Mouse (Mus musculus) hindbrain, embryonic 14.5 days (tissue): ENCODE results near the gene Tma7. TPM values are rescaled to one million over a fixed set of nuclear protein-coding genes. Genes with fewer than 3 reads are reported as not detected.

ENCODE experiments used
- ATAC-seq: fragments of 200-750 bp; cut with Nextera tagmentation; 2 replicates; pipeline ENCODE4 v1.8.0; 2017; ENCODE audit warnings: moderate number of reproducible peaks, mild to moderate bottlenecking, moderate TSS enrichment, moderate library complexity; ENCODE audit not compliant: low FRiP score
- DNase-seq: peaks from one replicate; pipeline ENCODE4 v3.0.0-alpha.2; 2015; ENCODE audit warnings: low spot score
- H3K27ac ChIP-seq: fragments of 300-500 bp; sonication (generic); 2 replicates; pipeline ENCODE4 v1.5.1; 2014; ENCODE audit warnings: mild to moderate bottlenecking, moderate library complexity
- H3K27me3 ChIP-seq: fragments of 300-500 bp; sonication (generic); 2 replicates; pipeline ENCODE4 v1.6.1; 2014; ENCODE audit warnings: mild to moderate bottlenecking, low read length, mixed read lengths; ENCODE audit not compliant: control insufficient read depth, insufficient read depth
- H3K36me3 ChIP-seq: fragments of 300-500 bp; sonication (generic); replicated peaks from 2 replicates; pipeline ENCODE4 v1.6.1; 2014; ENCODE audit not compliant: control insufficient read depth, insufficient read depth
- H3K4me1 ChIP-seq: fragments of 300-500 bp; sonication (generic); replicated peaks from 2 replicates; pipeline ENCODE4 v1.6.1; 2014; ENCODE audit warnings: antibody characterized with exemption, low read length, mixed read lengths; ENCODE audit not compliant: control insufficient read depth, insufficient read depth
- H3K4me2 ChIP-seq: fragments of 300-500 bp; sonication (generic); replicated peaks from 2 replicates; pipeline ENCODE4 v1.6.1; 2014; ENCODE audit warnings: mild to moderate bottlenecking, moderate library complexity
- H3K4me3 ChIP-seq: fragments of 300-500 bp; sonication (generic); replicated peaks from 2 replicates; pipeline ENCODE4 v1.5.1; 2014; ENCODE audit warnings: mild to moderate bottlenecking, low read length
- H3K9ac ChIP-seq: fragments of 300-500 bp; sonication (generic); 2 replicates; pipeline ENCODE4 v1.6.1; 2014
- H3K9me3 ChIP-seq: fragments of 300-500 bp; sonication (generic); 2 replicates; pipeline ENCODE4 v1.6.1; 2016; ENCODE audit warnings: low read length; ENCODE audit not compliant: control insufficient read depth
- WGBS: fragments of 180-500 bp; shearing (Covaris S2); extraction: QIAGEN DNeasy Blood & Tissue Kit; methylation state at CpG from one replicate; pipeline ENCODE4 v1.1.7; 2014; 5-methylcytosine and 5-hydroxymethylcytosine counted together
- polyA plus RNA-seq: library from polyadenylated mRNA; unstranded; fragments of >200 nt; fragmentation: Nextera tagmentation; extraction: Ambion mirVana; gene quantifications from 2 replicates; pipeline ENCODE4 v1.2.1, GENCODE M21; 2014

The Tma7 gene
- polyA plus RNA-seq, 1 experiment from 2014 or later = 800 TPM

GRCm38 (mm10) chr9:109030312-109030711 is 52.1 kb downstream of the Tma7 start:
- no peak for DNase-seq
- H3K4me3 ChIP-seq = no peak overlapping the region
- no peak overlapping the region for H3K4me2 ChIP-seq
- H3K27me3 ChIP-seq = no peaks in the 10 kb centered on the region
- no peak for ATAC-seq
- H3K36me3 ChIP-seq = peaks cover 32% of the 10 kb centered on the region
- no peak overlapping the region for H3K27ac ChIP-seq
- no peak overlapping the region for H3K9ac ChIP-seq
- H3K4me1 ChIP-seq = no peaks in the 10 kb centered on the region
- H3K9me3 ChIP-seq = no peaks in the 10 kb centered on the region
- 77% methylated on average over 3 of the region's 3 CpGs for WGBS

- Histone ChIP-seq H3K4me3 (no peak overlapping the region), H3K36me3 (peaks cover 42% of the 10 kb centered on the region), H3K4me2 (no peak overlapping the region), H3K27me3 (no peaks in the 10 kb centered on the region), H3K9ac (no peak overlapping the region), H3K4me1 (no peaks in the 10 kb centered on the region), H3K9me3 (no peaks in the 10 kb centered on the region), H3K27ac (no peak overlapping the region)
- ATAC-seq (no peak), DNase-seq (no peak)
- 73% methylated on average over 5 of the region's 5 CpGs for WGBS
These were observed 53.5 kb downstream of the Tma7 start for GRCm38 (mm10) chr9:109028919-109029318.

GRCm38 (mm10) chr9:109028421-109028820 is 54.0 kb downstream of the Tma7 start:
- Histone ChIP-seq H3K4me2 (no peak overlapping the region), H3K4me3 (no peak overlapping the region), H3K9ac (no peak overlapping the region), H3K9me3 (no peaks in the 10 kb centered on the region), H3K27ac (no peak overlapping the region), H3K36me3 (peaks cover 42% of the 10 kb centered on the region), H3K27me3 (no peaks in the 10 kb centered on the region), H3K4me1 (no peaks in the 10 kb centered on the region)
- no peak for DNase-seq
- ATAC-seq = no peak
- 84% methylated on average over 3 of the region's 3 CpGs for WGBS

- no peak overlapping the region for H3K4me2 ChIP-seq
- no peak overlapping the region for H3K9ac ChIP-seq
- no peak for ATAC-seq
- no peak overlapping the region for H3K27ac ChIP-seq
- H3K9me3 ChIP-seq = no peaks in the 10 kb centered on the region
- no peaks in the 10 kb centered on the region for H3K27me3 ChIP-seq
- 90% methylated on average over 8 of the region's 8 CpGs for WGBS
- no peaks in the 10 kb centered on the region for H3K4me1 ChIP-seq
- H3K36me3 ChIP-seq = peaks cover 42% of the 10 kb centered on the region
- no peak overlapping the region for H3K4me3 ChIP-seq
- no peak for DNase-seq
These were observed 54.9 kb downstream of the Tma7 start for GRCm38 (mm10) chr9:109027521-109027920.

Other genes with a start within 250 kb of the Tma7 start
- 19.1 and 21.5 TPM in 2 replicates for gene Slc26a6, start 229.3 kb downstream of the Tma7 start, polyA plus RNA-seq
- 0.27 TPM in 1 of 2 replicates, not detected in the other for gene Tmem89, start 168.0 kb downstream of the Tma7 start, polyA plus RNA-seq
- gene Uqcrc1, start 146.0 kb downstream of the Tma7 start, polyA plus RNA-seq = 469 and 503 TPM in 2 replicates
- gene Col7a1, start 129.0 kb downstream of the Tma7 start, polyA plus RNA-seq = 1.3 and 3.0 TPM in 2 replicates
- gene Ucn2, start 96.6 kb downstream of the Tma7 start, polyA plus RNA-seq = 0.23 TPM in 1 of 2 replicates, not detected in the other
- 22.5 and 23.9 TPM in 2 replicates for gene Pfkfb4, start 90.8 kb downstream of the Tma7 start, polyA plus RNA-seq
- 57.9 and 60.9 TPM in 2 replicates for gene Shisa5, start 44.0 kb downstream of the Tma7 start, polyA plus RNA-seq
- gene Trex1, start 22.9 kb downstream of the Tma7 start, polyA plus RNA-seq = 9.7 and 16.2 TPM in 2 replicates
- 29.0 and 29.8 TPM in 2 replicates for gene Atrip, start 8.5 kb downstream of the Tma7 start, polyA plus RNA-seq
- 11.2 and 11.3 TPM in 2 replicates for gene Ccdc51, start 94 bp downstream of the Tma7 start, polyA plus RNA-seq
- gene Plxnb1, start 12.8 kb upstream of the Tma7 start, polyA plus RNA-seq = 14.2 and 16.6 TPM in 2 replicates
- not detected in 2 replicates for gene Fbxw21, start 79.5 kb upstream of the Tma7 start, polyA plus RNA-seq
- not detected in 2 replicates for gene Fbxw13, start 113.4 kb upstream of the Tma7 start, polyA plus RNA-seq
- not detected in 2 replicates for gene Fbxw20, start 152.2 kb upstream of the Tma7 start, polyA plus RNA-seq
- not detected in 2 replicates for gene Fbxw14, start 205.1 kb upstream of the Tma7 start, polyA plus RNA-seq